ENCODE assay signal across 11 mouse cellular contexts in genomic region chr4:137751310-137751709, GRCm38 (mm10). TPM values are rescaled to one million over a fixed set of nuclear protein-coding genes. Genes with fewer than 3 reads are reported as not detected.
DNase-seq lines count a peak whose midpoint lies in the region; ATAC-seq and TF ChIP-seq lines count a peak whose summit lies in the region.
"Had no signal": no experiment of that assay in that cellular context is flagged by ENCODE, and none has a peak within 500 bp of the region (broad histone marks: within the 10 kb centered on the region; RNA-seq: fewer than 3 reads in every experiment).

No protein-coding gene starts in this region.

- H3K4me3 ChIP-seq in kidney, embryonic 16.5 days (ENCODE audit: low read length), result no peak overlapping the region
- H3K4me3 ChIP-seq in intestine, embryonic 16.5 days (ENCODE audit: low read length), result no peak overlapping the region
- no peak overlapping the region for H3K4me3 ChIP-seq in left cerebral cortex, adult 2 months

- no peaks in the 10 kb centered on the region for H3K36me3 ChIP-seq in kidney, embryonic 16.5 days (ENCODE audit: insufficient read depth, low read length)
- no peaks in the 10 kb centered on the region for H3K36me3 ChIP-seq in intestine, embryonic 16.5 days (ENCODE audit: control insufficient read depth, insufficient read depth, low read length)

- H3K9me3 ChIP-seq in kidney, embryonic 16.5 days (ENCODE audit: low read length), result no peaks in the 10 kb centered on the region
- no peaks in the 10 kb centered on the region for H3K9me3 ChIP-seq in intestine, embryonic 16.5 days (ENCODE audit: control insufficient read depth, low read length)

- no peak for DNase-seq in kidney, adult 11 months
- DNase-seq in c-Kit-positive CD71-positive TER-119-positive erythroid progenitor cells, embryonic 14.5 days (ENCODE audit: low spot score), result peak; percentile 95
- peak; percentile 70 to 89 for DNase-seq in spleen, postnatal 10 days (ENCODE audit: low spot score in 2 of 2)
- no peak for DNase-seq in left cerebral cortex, adult 2 months (ENCODE audit: extremely low spot score in 1 of 2, low spot score in 2 of 2)
- no peak for DNase-seq in ovary, postnatal 14 days (ENCODE audit: low spot score)
- DNase-seq: cerebellum, adult 18-20 months; lung, adult 2 months; right cerebral cortex, postnatal 14 days had no signal

- ATAC-seq in kidney, embryonic 16.5 days (ENCODE audit: low FRiP score, low TSS enrichment), result peak; percentile 37
- ATAC-seq in intestine, embryonic 16.5 days, result peak; percentile 86
- no peak for ATAC-seq in frontal cortex, adult (ENCODE audit: low TSS enrichment)

- no peaks in the 10 kb centered on the region for H3K27me3 ChIP-seq in kidney, embryonic 16.5 days (ENCODE audit: insufficient read depth, low read length)
- H3K27me3 ChIP-seq in intestine, embryonic 16.5 days (replicated peaks; ENCODE audit: control insufficient read depth, insufficient read depth, low read length), result no peaks in the 10 kb centered on the region

- WGBS in kidney, embryonic 16.5 days, result 53% methylated on average over 8 of the region's 8 CpGs
- 66% methylated on average over 8 of the region's 8 CpGs for WGBS in intestine, embryonic 16.5 days

- H3K27ac ChIP-seq in kidney, embryonic 16.5 days (ENCODE audit: low read length), result no peak overlapping the region
- H3K27ac ChIP-seq in intestine, embryonic 16.5 days (ENCODE audit: low read length), result no peak overlapping the region
- no peak overlapping the region for H3K27ac ChIP-seq in left cerebral cortex, adult 2 months

- no peak overlapping the region for H3K4me2 ChIP-seq in kidney, embryonic 16.5 days (replicated peaks; ENCODE audit: low read depth, low read length)
- H3K4me2 ChIP-seq in intestine, embryonic 16.5 days (ENCODE audit: low read depth, low read length), result no peak overlapping the region

- intact Hi-C loops in left cerebral cortex, adult 2 months (cut with DNase I), result no loop called here

- no peak overlapping the region for H3K9ac ChIP-seq in kidney, embryonic 16.5 days (replicated peaks; ENCODE audit: low read length)
- H3K9ac ChIP-seq in intestine, embryonic 16.5 days (ENCODE audit: low read depth, low read length), result no peak overlapping the region

- no peak for TF ChIP-seq CTCF in left cerebral cortex, adult 2 months (IDR thresholded peaks at IDR 0.05)

- H3K4me1 ChIP-seq in kidney, embryonic 16.5 days (ENCODE audit: insufficient read depth, low read length), result peaks cover 24% of the 10 kb centered on the region
- H3K4me1 ChIP-seq in intestine, embryonic 16.5 days (ENCODE audit: control insufficient read depth, insufficient read depth, low read length), result no peaks in the 10 kb centered on the region; the same call in 1 of the 2 replicates

RNA-seq across cellular contexts. Expression of gene Alpl, which starts 44.9 kb away (rescaled TPM):
- polyA plus RNA-seq in kidney, embryonic 16.5 days (2015; fragmentation: Nextera tagmentation; extraction: Ambion mirVana), result 19.2 and 19.3 TPM in 2 replicates
- 4.3 and 4.7 TPM in 2 replicates for polyA plus RNA-seq in intestine, embryonic 16.5 days (2015; fragmentation: Nextera tagmentation; extraction: Ambion mirVana)
- total RNA-seq in left cerebral cortex, adult 2 months (2021), result 1 to 10 TPM; 5.1 to 8.5 TPM

Comparison
In these comparisons a context has a peak if more than half of its experiments do, and no peak if none do; other contexts are left out.
1. DNase-seq: peak in c-Kit-positive CD71-positive TER-119-positive erythroid progenitor cells, embryonic 14.5 days (single experiment) and spleen, postnatal 10 days (2 of 2); none in kidney, adult 11 months (single experiment), left cerebral cortex, adult 2 months (0 of 2) and ovary, postnatal 14 days (single experiment).